17 mouse cellular contexts compared by ENCODE assay signal in the genomic region with DNA sequence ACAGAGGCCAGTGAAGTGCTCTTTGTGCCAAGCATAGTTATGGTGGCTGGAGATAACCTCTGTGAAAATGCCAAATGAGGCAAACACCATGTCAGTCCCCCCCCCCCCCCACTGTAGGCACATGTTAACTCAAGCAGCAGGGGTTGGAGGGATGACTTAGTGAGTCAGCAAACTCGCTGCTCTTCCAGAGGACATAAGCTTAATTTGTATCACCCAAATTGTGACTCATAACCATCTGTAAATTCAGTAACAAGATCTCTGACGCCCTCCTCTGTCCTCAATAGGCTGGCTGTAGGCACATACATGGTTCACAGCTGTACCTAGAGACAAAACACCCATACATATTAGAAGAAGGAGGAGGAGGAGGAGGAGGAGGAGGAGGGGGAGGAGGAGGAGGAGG.
"Had no signal": no experiment of that assay in that cellular context is flagged by ENCODE, and none has a peak within 500 bp of the region (broad histone marks: within the 10 kb centered on the region; RNA-seq: fewer than 3 reads in every experiment).

No protein-coding gene starts in this region.

- H3K27me3 ChIP-seq: megakaryocyte, embryonic 14.5 days; midbrain, embryonic 13.5 days; midbrain, embryonic 15.5 days; neural tube, embryonic 12.5 days had no signal

- H3K4me2 ChIP-seq: lung, embryonic 14.5 days; midbrain, embryonic 11.5 days; midbrain, embryonic 13.5 days; midbrain, embryonic 15.5 days; neural tube, embryonic 12.5 days had no signal

- H3K4me1 ChIP-seq: megakaryocyte, embryonic 14.5 days had no signal

- H3K9me3 ChIP-seq: megakaryocyte, embryonic 14.5 days; midbrain, embryonic 13.5 days; midbrain, embryonic 15.5 days; neural tube, embryonic 12.5 days had no signal

- ATAC-seq: midbrain, embryonic 13.5 days; midbrain, embryonic 15.5 days had no signal

- H3K9ac ChIP-seq: lung, embryonic 14.5 days; midbrain, embryonic 13.5 days; midbrain, embryonic 15.5 days; neural tube, embryonic 12.5 days had no signal

- DNase-seq: lung, adult 18-20 months; lung, embryonic 14.5 days; lung, postnatal 10 days; retina, postnatal 1 day; right cerebral cortex, adult 18-20 months; right cerebral cortex, postnatal 25 days; right cerebral cortex, postnatal 4 days; spleen, adult 18-20 months; thymus, adult 18-20 months; thymus, postnatal 14 days; thymus, postnatal 36 days had no signal

- H3K27ac ChIP-seq: macrophage; midbrain, embryonic 13.5 days; midbrain, embryonic 15.5 days; neural tube, embryonic 12.5 days had no signal

- H3K4me3 ChIP-seq: megakaryocyte, embryonic 14.5 days; midbrain, embryonic 13.5 days; midbrain, embryonic 15.5 days; neural tube, embryonic 12.5 days had no signal
